Mouse (Mus musculus) urinary bladder, postnatal 14 days (tissue): ENCODE results near the gene Limch1.

Experiments
- DNase-seq: peaks from one replicate; pipeline ENCODE4 v3.0.0; 2021; ENCODE audit warnings: low spot score

Gene Limch1

DNA sequence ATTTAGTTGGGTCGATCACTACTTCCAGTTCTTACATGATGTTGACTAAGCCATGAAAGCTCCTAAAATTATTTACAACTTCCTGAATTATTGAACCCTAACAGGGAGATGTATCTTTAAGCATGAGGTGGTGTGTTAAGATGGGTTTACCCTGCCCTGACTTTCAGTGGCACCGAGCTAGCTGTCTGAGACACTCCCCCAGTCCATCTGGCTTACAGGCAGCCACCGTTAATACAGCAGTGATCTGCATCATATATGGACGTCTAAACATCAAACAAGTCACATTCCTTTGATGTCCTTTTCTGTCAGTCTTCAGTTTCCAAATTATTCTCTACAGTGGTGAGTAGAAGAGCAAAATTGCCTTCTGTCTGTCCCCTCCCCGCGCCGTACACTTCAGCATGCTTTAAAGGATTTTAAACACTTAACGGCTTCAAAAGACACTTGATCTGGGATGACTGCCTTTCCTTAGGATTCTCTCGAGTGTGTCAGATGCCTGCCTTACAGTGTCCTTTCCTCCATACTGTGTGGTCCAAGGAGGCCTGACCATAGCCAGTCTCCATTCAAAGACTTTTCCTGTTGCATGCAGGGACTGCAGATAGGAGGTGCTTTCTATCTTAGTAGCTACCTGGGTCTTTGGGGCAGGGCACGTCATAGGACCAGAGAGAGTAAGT is 187.6 kb downstream of the Limch1 start:
- no peak for DNase-seq

GRCm38 (mm10) chr5:66934585-66934984 is 189.0 kb downstream of the Limch1 start:
- no peak for DNase-seq

DNA sequence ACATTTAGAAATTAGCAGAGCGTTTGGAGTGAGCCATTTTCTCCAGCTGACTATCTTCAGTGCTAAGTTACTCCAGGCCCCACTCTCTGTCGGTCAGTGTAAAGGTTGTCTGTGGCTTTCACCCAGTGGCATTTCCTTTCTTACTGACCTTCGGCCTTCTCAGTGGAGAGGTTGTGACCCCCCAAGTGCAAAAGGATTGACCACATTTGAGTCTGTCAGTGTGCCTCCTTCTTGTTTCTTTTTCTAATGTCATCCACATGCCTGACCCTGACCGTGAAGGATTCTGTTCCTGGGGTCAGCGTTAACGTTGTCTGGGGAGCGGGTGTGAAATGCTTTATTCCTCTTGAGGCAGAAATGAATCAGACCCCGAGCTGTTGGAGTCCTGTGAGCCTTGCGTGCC is 191.7 kb downstream of the Limch1 start:
- no peak for DNase-seq

GRCm38 (mm10) chr5:66941710-66942450 is 196.3 kb downstream of the Limch1 start:
- no peak for DNase-seq

DNA sequence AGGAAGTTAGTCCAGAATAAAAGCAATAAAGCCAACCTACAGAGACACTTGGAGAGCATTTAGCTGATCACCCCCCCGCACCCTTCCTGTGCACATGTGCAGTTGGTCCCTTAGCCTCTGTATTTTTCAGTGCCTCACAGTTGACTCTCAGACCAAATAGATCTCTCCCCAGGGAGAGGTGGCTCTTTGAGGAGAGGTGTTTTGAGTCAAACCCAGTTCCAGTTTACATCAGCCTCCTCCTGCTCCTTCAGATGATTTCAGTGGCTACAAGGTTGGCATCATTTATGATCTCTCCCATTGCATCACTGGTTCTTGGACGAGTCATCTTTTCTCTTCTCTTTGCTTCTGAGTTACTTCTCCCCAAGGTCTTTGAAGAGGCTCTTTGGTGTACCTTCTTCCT is 197.3 kb downstream of the Limch1 start:
- DNase-seq, result no peak

DNA sequence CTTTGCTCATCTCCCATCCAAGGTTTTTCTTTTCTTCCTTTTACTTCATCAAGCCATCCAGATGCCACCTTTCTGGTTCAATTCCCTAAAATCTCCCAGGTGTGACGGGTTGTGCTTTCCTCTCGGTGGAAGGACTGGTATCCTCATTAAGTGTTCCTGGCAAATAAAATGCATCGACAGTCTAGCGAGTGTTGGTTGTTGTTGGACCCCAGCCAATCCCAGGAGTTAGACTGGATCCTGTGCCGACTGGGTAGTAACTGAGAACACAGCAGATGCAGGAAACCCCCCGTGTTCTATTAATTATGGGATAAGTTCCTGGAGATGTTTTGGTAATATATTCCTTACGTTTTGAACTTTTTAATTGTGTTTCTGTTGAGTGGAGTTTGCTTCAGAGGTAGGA is 197.9 kb downstream of the Limch1 start:
- DNase-seq, result no peak

GRCm38 (mm10) chr5:66947958-66948357 is 202.3 kb downstream of the Limch1 start:
- peak; percentile 41 for DNase-seq

DNA sequence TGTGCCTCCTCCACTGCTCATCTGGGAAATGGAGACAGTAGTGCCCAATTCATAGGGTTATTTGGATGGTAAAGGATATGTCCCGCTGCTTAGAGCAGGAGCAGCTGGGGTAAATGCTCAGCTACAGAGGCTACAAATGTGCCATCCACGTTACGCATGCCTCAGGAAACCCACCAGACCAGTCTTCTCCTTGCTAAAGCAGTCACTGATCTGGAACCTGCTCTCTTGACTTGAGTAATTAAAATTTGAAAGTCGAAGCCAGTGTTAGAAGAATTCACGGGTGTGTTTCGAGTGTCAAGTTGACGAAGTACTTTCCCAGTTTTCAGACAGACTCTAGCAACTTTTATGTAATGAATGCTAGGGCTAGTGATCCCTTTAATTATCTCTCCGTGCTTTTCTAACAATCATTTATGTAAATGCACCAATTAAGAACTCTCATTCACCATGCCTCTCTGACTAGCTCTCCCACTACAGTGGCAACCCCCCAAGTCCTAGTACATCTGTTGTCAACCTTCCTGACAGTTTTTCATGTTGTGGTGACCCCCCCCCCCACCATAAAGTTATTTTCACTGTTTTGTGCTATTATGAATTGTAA is 203.6 kb downstream of the Limch1 start:
- DNase-seq, result no peak

GRCm38 (mm10) chr5:66953375-66953774 is 207.7 kb downstream of the Limch1 start:
- no peak for DNase-seq

DNA sequence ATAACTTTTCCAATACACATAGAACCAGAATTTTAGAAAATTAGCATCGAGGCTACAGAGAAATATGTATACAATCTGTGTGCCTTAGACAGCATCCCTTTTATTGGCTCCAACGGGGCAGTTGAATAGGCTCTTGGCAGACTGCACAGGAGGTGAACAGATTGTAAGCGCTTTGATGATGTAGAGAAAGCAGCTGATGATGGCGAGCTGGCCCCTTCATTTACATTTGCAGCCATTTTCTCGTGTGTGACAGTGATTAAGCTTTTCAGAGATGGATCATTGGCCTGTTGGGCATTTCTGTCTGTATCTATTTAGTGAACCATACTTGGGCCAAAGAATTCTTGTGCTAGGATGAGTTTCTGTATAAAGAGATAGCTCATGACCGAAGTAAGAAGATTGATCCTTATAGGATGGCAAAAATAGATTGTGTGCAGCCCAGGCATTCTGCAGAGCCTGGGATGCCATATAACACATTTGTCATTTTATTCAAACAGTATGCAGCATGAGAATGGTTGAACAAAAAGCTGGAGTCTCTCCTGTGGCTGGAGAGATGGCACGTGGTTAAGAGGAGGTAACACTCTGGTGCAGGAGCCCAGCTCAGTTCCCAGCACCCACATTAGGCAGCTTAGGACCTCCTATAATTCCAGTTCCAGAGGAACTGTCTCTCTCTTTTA is 208.5 kb downstream of the Limch1 start:
- no peak for DNase-seq

DNA sequence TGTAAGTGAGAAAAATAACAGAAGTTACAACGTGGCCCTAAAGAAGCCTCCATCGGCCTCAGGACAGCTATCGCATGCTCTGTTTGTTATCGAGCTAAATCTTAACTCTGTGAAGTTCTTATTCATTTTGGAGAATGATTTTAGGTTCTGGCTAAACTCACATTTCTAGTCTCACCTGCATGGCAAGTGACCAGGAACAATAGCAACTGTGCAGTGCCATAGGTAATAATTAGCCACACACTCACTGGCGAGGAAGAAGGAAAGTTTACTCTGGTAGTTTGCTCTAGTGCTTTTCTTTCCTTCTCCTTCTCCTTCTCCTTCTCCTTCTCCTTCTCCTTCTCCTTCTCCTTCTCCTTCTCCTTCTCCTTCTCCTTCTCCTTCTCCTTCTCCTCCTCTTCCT is 209.6 kb downstream of the Limch1 start:
- DNase-seq, result no peak

GRCm38 (mm10) chr5:66957656-66958055 is 212.0 kb downstream of the Limch1 start:
- DNase-seq, result no peak

GRCm38 (mm10) chr5:66958118-66958517 is 212.5 kb downstream of the Limch1 start:
- no peak for DNase-seq

GRCm38 (mm10) chr5:66959968-66960367 is 214.3 kb downstream of the Limch1 start:
- DNase-seq, result no peak

GRCm38 (mm10) chr5:66965442-66965841 is 219.8 kb downstream of the Limch1 start:
- DNase-seq, result no peak

DNA sequence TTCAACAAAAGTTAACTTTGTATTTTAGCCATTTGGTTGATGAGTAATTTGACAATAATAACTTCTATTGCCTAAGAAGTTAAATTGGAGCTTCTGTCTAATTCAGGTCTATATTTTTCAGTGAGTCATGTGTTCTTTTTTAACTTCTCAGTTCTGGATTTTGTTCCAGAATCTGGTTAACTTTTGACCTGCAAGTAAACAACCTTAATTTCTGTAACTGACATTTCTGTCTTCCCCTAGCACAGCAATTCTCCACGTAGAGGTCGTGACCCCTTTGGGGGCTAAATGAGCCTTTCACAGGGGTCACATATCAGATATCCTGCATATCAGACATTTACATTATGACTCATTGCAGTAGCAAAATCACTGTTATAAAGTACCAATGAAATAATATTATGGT is 221.5 kb downstream of the Limch1 start:
- DNase-seq, result no peak

- DNase-seq, result no peak
Observed at GRCm38 (mm10) chr5:66967646-66968045, 222.0 kb downstream of the Limch1 start.

- no peak for DNase-seq
Observed at GRCm38 (mm10) chr5:66968059-66968833, 222.6 kb downstream of the Limch1 start.

DNA sequence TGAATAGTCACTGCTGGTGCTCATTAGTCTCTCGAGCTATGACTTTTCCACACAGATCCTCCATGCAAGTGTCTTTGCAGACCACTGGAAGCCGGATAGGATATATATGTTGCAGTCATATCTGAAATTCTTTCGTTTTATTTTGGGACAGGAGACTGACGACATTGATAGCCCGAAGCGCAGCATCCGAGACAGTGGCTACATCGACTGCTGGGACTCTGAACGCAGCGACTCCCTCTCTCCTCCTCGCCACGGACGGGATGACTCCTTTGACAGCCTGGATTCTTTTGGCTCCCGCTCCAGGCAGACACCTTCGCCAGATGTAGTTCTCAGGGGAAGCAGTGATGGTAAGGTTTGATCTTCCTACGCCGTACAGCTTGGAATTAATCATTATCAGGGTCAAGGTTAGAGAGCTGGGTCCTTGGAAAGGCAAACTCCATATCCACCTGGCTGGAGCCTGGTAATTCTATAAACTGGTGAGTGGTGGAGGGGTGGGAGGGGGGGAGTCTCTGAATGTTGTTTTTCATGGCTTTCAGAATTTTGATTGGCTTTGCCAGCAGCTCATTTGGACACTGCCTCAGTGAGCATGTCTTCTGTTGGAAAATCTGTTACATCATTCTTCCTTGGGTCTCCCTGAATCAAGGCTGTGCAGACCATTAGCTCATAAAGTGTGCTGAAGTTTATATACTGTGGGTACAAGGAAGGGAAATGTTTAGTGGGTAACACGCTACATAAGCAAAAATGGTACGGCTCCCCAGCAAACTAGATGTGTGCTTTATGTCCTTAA is 223.5 kb downstream of the Limch1 start:
- DNase-seq, result no peak

GRCm38 (mm10) chr5:66975621-66976020 is 230.0 kb downstream of the Limch1 start:
- DNase-seq, result no peak
